Mouse (Mus musculus): ENCODE measurements around the gene Cog7. TPM values are rescaled to one million over a fixed set of nuclear protein-coding genes. Genes with fewer than 3 reads are reported as not detected.

The Cog7 gene
- 24.3 TPM for polyA plus RNA-seq (2014; fragmentation: Illumina TruSeq; extraction: RNeasy Lipid Tissue Mini Kit (QIAGEN cat#74804); ENCODE audit: low read depth, low replicate concordance)

DNA sequence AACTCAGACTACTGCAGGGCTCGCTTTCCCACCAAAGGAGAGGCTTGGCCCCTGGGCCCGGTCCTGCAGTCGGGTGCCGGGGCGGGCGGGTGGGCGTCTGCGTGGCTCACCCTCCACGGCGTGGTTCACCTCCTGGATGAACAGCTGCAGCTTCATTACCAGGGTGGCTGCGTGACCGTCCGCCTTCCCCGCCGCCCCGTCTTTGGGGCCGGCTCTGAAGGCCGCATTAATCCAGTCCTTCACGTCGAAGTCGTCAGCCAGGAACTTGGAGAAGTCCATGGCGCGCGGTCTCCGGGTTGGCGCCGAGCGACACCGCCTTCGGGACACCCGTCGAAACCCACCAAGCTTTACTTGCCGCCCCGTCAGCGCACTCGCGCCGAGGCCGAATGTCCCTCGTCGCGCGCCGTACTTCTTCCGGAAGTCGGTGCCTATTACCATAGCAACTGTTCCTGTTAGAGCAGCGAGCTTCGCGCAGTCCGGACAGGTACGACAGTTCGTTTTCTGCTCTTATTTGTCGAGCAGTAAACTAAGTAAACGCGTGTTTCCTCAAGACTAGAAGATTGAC, at the start of gene Cog7:
Gene Cog7, minus strand, starts transcription at position 405 of the 565 bp plus-strand sequence.

DNA sequence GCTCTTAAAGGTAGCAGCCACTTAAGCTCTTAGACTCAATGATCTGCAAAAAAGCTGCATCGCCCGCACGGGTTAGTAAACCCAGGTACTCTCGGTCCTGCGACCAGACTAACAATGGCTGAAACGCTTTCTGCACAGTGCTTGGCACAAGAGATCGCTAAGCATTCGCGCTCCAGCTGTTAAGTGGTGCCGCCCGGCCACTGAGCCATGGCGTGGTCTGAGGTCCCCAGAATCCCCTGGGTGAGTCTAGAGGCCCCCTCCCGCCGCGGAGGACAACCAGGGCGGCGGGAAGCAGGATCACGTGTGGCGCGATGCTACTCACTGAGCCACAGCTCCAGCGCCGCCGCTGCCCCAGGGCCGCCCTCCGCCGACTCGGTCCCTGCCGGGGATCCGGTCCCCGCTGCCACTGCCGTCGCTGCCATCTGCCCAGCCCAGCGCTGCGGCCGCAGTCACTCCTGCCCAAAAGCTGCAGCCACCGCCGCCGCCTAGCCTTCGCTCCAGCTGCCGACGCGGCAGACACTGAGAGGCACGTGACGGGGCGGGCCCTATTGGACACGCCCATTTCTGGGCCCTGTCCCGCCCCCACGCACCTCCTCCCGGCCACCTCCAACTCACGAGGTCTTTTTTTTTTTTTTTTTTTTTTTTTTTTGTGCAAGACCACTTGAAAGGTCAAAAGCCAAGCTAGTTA, 39.3 kb upstream of the Cog7 start, which contains the start of gene Gga2:
Gene Gga2, minus strand, starts transcription at position 556 of the 688 bp plus-strand sequence.

DNA sequence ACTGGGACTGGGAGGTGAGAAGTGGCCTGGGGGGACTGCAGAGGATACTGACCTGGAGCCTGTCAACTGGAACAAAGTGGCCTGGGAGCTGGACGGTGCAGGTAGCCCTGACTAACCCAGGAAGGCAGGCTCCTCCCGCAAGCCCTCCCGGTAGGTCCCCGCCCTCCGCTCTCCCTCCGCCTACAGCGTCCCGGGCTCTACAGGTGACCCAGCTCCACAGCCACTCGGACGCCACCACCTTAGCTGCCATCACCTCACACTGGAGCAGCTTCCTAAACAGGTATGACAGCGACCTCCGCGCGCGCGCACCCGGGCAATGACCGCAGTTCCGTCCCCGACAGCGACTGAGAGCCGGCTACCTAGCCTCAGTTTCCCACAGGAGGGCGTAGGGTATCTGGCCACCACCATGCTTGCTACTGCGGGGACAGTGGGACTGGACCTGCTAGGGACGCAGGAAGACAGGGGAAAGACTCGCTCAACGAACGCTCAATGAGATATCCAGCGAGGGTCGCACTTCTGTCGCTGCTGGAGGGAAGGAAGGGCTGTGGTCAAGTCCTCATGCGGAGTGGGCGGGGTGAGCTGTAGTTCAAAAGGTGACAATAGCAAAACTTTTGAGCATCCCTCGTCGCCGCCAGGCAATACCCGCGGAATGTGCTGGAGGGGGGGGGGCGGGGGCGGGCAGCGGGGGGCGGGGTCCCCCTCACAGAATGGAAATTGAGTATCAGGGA, 116.5 kb downstream of the Cog7 start, which contains the start of gene Scnn1b:
Gene Scnn1b, plus strand, starts transcription at position 181 of the 728 bp plus-strand sequence.

Other genes with a start within 250 kb of the Cog7 start
- 0.16 TPM for gene Scnn1g, start 247.2 kb downstream of the Cog7 start, polyA plus RNA-seq (2014; fragmentation: Illumina TruSeq; extraction: RNeasy Lipid Tissue Mini Kit (QIAGEN cat#74804); ENCODE audit: low read depth, low replicate concordance)
- gene Scnn1b, start 116.7 kb downstream of the Cog7 start, polyA plus RNA-seq (2014; fragmentation: Illumina TruSeq; extraction: RNeasy Lipid Tissue Mini Kit (QIAGEN cat#74804); ENCODE audit: low read depth, low replicate concordance), result 0.66 TPM
- 78.2 TPM for gene Gga2, start 39.5 kb upstream of the Cog7 start, polyA plus RNA-seq (2014; fragmentation: Illumina TruSeq; extraction: RNeasy Lipid Tissue Mini Kit (QIAGEN cat#74804); ENCODE audit: low read depth, low replicate concordance)
- gene Ubfd1, start 85.5 kb upstream of the Cog7 start, polyA plus RNA-seq (2014; fragmentation: Illumina TruSeq; extraction: RNeasy Lipid Tissue Mini Kit (QIAGEN cat#74804); ENCODE audit: low read depth, low replicate concordance), result 32.1 TPM
- gene Ears2, start 85.6 kb upstream of the Cog7 start, polyA plus RNA-seq (2014; fragmentation: Illumina TruSeq; extraction: RNeasy Lipid Tissue Mini Kit (QIAGEN cat#74804); ENCODE audit: low read depth, low replicate concordance), result 10.9 TPM
- gene Ndufab1, start 120.2 kb upstream of the Cog7 start, polyA plus RNA-seq (2014; fragmentation: Illumina TruSeq; extraction: RNeasy Lipid Tissue Mini Kit (QIAGEN cat#74804); ENCODE audit: low read depth, low replicate concordance), result 253 TPM
- 2.9 TPM for gene Palb2, start 151.3 kb upstream of the Cog7 start, polyA plus RNA-seq (2014; fragmentation: Illumina TruSeq; extraction: RNeasy Lipid Tissue Mini Kit (QIAGEN cat#74804); ENCODE audit: low read depth, low replicate concordance)
- gene Dctn5, start 151.3 kb upstream of the Cog7 start, polyA plus RNA-seq (2014; fragmentation: Illumina TruSeq; extraction: RNeasy Lipid Tissue Mini Kit (QIAGEN cat#74804); ENCODE audit: low read depth, low replicate concordance), result 64.8 TPM
- 2.4 TPM for gene Plk1, start 177.7 kb upstream of the Cog7 start, polyA plus RNA-seq (2014; fragmentation: Illumina TruSeq; extraction: RNeasy Lipid Tissue Mini Kit (QIAGEN cat#74804); ENCODE audit: low read depth, low replicate concordance)
- gene Ern2, start 204.5 kb upstream of the Cog7 start, polyA plus RNA-seq (2014; fragmentation: Illumina TruSeq; extraction: RNeasy Lipid Tissue Mini Kit (QIAGEN cat#74804); ENCODE audit: low read depth, low replicate concordance), result not detected
- gene Chp2, start 237.8 kb upstream of the Cog7 start, polyA plus RNA-seq (2014; fragmentation: Illumina TruSeq; extraction: RNeasy Lipid Tissue Mini Kit (QIAGEN cat#74804); ENCODE audit: low read depth, low replicate concordance), result 16.5 TPM

Data from adipose tissue, adult 10 weeks (tissue).